Mouse (Mus musculus) liver, embryonic 14.5 days (tissue): Measurements from ENCODE around the gene Man2b1. TPM values are rescaled to one million over a fixed set of nuclear protein-coding genes. Genes with fewer than 3 reads are reported as not detected.
A peak's percentile ranks its signal among the peaks of the same experiment; 100 is the strongest.
"Not testable (repeated sequence)": the region's sequence is repeated elsewhere in the genome, so short reads cannot be mapped to it uniquely, and the experiment has no call there.

Experiments used
- ATAC-seq: fragments of 200-750 bp; cut with Nextera tagmentation; 2 replicates; pipeline ENCODE4 v1.8.0; 2017; ENCODE audit warnings: moderate number of reproducible peaks, mild to moderate bottlenecking, moderate library complexity; ENCODE audit not compliant: insufficient read depth
- DNase-seq, 3 experiments: peaks; one replicate each; pipeline ENCODE4 v3.0.0-alpha.2; 2012 to 2013; ENCODE audit warnings: low read depth in 3 of 3, low spot score in 3 of 3
- H3K27ac ChIP-seq: fragments of 300-500 bp; sonication (generic); 2 replicates; pipeline ENCODE4 v1.5.1; 2014; ENCODE audit warnings: moderate library complexity, mild to moderate bottlenecking, control low read depth, inconsistent platforms
- H3K27me3 ChIP-seq: fragments of 300-500 bp; sonication (generic); 2 replicates; pipeline ENCODE4 v1.6.1; 2014; ENCODE audit warnings: mild to moderate bottlenecking, low read length, moderate library complexity; ENCODE audit not compliant: control insufficient read depth, insufficient read depth
- H3K36me3 ChIP-seq: fragments of 300-500 bp; sonication (generic); replicated peaks from 2 replicates; pipeline ENCODE4 v1.6.1; 2014; ENCODE audit warnings: low read depth; ENCODE audit not compliant: control insufficient read depth, insufficient read depth
- H3K4me1 ChIP-seq, 2 experiments: fragments of 200-500 bp in 1 of 2; fragments of 300-500 bp in 1 of 2; sonication (generic) in 1 of 2; replicated peaks; 2 replicates each; pipeline ENCODE4 v1.6.1; 2012 to 2014; ENCODE audit warnings: antibody characterized with exemption in 1 of 2, inconsistent platforms in 1 of 2, low read length in 1 of 2; ENCODE audit not compliant: control insufficient read depth in 2 of 2, insufficient read depth in 2 of 2
- H3K4me2 ChIP-seq: fragments of 300-500 bp; sonication (generic); 2 replicates; pipeline ENCODE4 v1.6.1; 2014; ENCODE audit warnings: low read depth, mild to moderate bottlenecking, control low read depth, moderate library complexity
- H3K4me3 ChIP-seq, 2 experiments: fragments of 200-500 bp in 1 of 2; fragments of 300-500 bp in 1 of 2; sonication (generic) in 1 of 2; 2 replicates each; pipeline ENCODE4 v1.5.1; 2012 to 2014; ENCODE audit warnings: low read depth in 2 of 2, low read length in 2 of 2, mild to moderate bottlenecking in 2 of 2, control low read depth in 1 of 2, inconsistent platforms in 1 of 2, moderate library complexity in 1 of 2; ENCODE audit not compliant: insufficient read depth in 1 of 2
- H3K9ac ChIP-seq: fragments of 300-500 bp; sonication (generic); replicated peaks from 2 replicates; pipeline ENCODE4 v1.6.1; 2014; ENCODE audit warnings: mild to moderate bottlenecking, control low read depth, moderate library complexity
- H3K9me3 ChIP-seq: fragments of 300-500 bp; sonication (generic); 2 replicates; pipeline ENCODE4 v1.6.1; 2016; ENCODE audit warnings: low read length, mixed read lengths; ENCODE audit not compliant: control insufficient read depth
- CTCF ChIP-seq: IDR thresholded peaks from 2 replicates; pipeline ENCODE4 v1.5.1; 2016; ENCODE audit warnings: antibody characterized with exemption, low read depth, control low read depth
- EP300 ChIP-seq: IDR thresholded peaks from 2 replicates; pipeline ENCODE4 v1.6.1; 2016; ENCODE audit warnings: antibody characterized with exemption, low read depth
- WGBS: fragments of 180-500 bp; shearing (Covaris S2); extraction: QIAGEN DNeasy Blood & Tissue Kit; methylation state at CpG from one replicate; pipeline ENCODE4 v1.1.7; 2014; ENCODE audit not compliant: insufficient replicate concordance; 5-methylcytosine and 5-hydroxymethylcytosine counted together
- polyA plus RNA-seq, 2 experiments: library from polyadenylated mRNA; depleted of rRNA in 1 of 2; stranded (reverse) in 1 of 2; unstranded in 1 of 2; fragments of >200 nt; fragmentation: Nextera tagmentation in 1 of 2; extraction: Ambion mirVana in 1 of 2; gene quantifications; 2 replicates each; pipeline versions ENCODE4 v1.2.1 to v1.2.3; 2012 to 2014

Man2b1 gene
- polyA plus RNA-seq, 2 experiments: 17.2 to 19.5 TPM

DNA sequence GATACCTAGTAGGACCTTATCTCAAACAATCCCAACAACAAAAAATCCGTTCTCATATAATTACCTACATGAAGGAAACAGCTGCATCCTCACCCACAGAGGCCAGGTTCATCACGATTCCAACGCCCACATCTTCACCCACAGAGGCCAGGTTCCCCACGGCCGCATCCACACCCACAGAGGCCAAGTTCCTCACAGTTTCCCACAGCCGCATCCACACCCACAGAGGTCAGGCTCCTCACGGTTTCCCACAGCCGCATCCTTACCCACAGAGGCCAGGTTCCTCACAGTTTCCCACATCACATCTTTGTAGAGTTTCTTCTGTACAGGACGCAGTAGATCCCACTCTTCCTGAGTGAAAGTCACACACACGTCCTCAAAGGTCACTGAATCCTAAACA, 30.2 kb downstream of the Man2b1 start:
- Histone ChIP-seq H3K4me3 (no peak overlapping the region), H3K9me3 (no peaks in the 10 kb centered on the region), H3K4me1 (0 out of 4 replicates have a peak, but pooled peaks cover 0 to 3% of the 10 kb centered on the region in 2 experiments), H3K36me3 (no peaks in the 10 kb centered on the region; the same call in 1 of the 2 replicates), H3K4me2 (no peak overlapping the region), H3K27ac (no peak overlapping the region), H3K27me3 (no peaks in the 10 kb centered on the region), H3K9ac (no peak overlapping the region)
- DNase-seq: no peak
- ATAC-seq: no peak
- TF ChIP-seq CTCF (no peak), EP300 (no peak)
- 74% methylated on average over 10 of the region's 10 CpGs for WGBS

GRCm38 (mm10) chr8:85115501-85115900, 32.4 kb downstream of the Man2b1 start:
- H3K36me3 ChIP-seq: no peaks in the 10 kb centered on the region; the same call in 1 of the 2 replicates
- no peaks in the 10 kb centered on the region; the same call in none of the 2 replicates for H3K27me3 ChIP-seq
- ATAC-seq (no peak), DNase-seq (no peak)
- no peaks in the 10 kb centered on the region for H3K9me3 ChIP-seq
- TF ChIP-seq EP300 (no peak), CTCF (no peak)
- no peak overlapping the region for H3K4me2 ChIP-seq
- no peak overlapping the region for H3K27ac ChIP-seq
- no peak overlapping the region for H3K4me3 ChIP-seq
- H3K4me1 ChIP-seq: 0 out of 4 replicates have a peak, but pooled peaks cover 0 to 3% of the 10 kb centered on the region in 2 experiments
- WGBS: 34% methylated on average over 4 of the region's 4 CpGs
- no peak overlapping the region for H3K9ac ChIP-seq

- no peaks in the 10 kb centered on the region for H3K36me3 ChIP-seq
- H3K4me1 ChIP-seq: 0 out of 4 replicates have a peak, but pooled peaks cover 0 to 3% of the 10 kb centered on the region in 2 experiments
- H3K27ac ChIP-seq: no peak overlapping the region
- no peaks in the 10 kb centered on the region; the same call in none of the 2 replicates for H3K27me3 ChIP-seq
- H3K9ac ChIP-seq: no peak overlapping the region
- H3K4me2 ChIP-seq: 0 out of 2 replicates have a peak overlapping the region, but pooled peaks have one; percentile 11
- H3K4me3 ChIP-seq: no peak overlapping the region
- ATAC-seq (no peak), DNase-seq (no peak)
- 61% methylated on average over 7 of the region's 7 CpGs for WGBS
- H3K9me3 ChIP-seq: no peaks in the 10 kb centered on the region
- no peak for TF ChIP-seq EP300
- no peak for TF ChIP-seq CTCF
These were observed 33.9 kb downstream of the Man2b1 start for GRCm38 (mm10) chr8:85116984-85117383.

DNA sequence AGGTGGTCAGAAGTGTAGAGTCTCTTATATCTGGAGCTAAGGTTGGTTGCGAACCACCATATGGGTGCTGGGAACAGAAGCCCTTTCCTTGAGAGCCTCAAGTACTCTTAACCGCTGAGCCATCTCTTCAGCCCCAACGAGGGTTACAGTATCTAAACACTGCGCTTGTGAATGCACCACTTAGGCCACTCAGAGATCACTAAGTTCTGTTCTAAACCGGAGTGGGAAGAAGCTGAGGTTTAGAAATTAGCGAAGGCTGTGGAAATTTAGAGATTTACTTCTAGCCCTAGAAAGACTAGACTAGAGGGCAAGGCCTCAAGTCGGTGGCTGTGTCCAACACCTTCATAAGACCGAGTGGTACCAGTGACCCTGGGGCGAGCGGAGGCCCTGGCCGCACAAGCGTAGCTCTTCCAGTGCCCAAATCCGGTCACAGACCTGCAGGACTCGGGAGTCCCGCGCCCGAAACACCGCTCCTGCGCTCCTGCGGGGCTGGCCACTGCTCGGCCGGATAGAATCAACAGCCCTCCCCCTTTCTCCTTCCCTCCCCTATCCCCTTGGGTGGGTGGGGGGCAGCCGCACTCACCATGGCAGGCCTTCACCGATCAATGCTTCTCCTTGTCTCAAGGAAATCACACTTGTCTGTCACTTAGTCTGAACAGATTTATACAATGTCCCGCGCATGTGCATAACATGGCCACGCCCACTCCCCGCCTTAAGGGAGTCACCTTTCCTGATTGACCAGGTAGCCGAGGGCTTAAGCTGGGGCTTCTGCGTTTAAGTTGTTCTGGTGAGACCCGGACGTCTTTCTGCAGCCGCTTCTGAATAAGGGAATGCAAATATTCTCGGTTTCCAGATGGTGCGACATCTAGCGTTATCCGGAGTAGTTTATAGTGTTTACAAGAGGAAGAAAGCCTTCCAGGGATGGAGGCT, 36.2 kb downstream of the Man2b1 start:
- TF ChIP-seq CTCF (peak; percentile 16; the same call in 1 of the 2 replicates), EP300 (no peak)
- DNase-seq: peak in 1 of 3 experiments; percentile 30
- no peak overlapping the region for H3K27ac ChIP-seq
- H3K9me3 ChIP-seq: no peaks in the 10 kb centered on the region
- H3K9ac ChIP-seq: peak overlapping the region; percentile 40; the same call in 1 of the 2 replicates
- H3K4me3 ChIP-seq: peak overlapping the region; percentile 51 to 59
- no peaks in the 10 kb centered on the region for H3K36me3 ChIP-seq
- 0 out of 4 replicates have a peak, but pooled peaks cover 0 to 3% of the 10 kb centered on the region in 2 experiments for H3K4me1 ChIP-seq
- H3K4me2 ChIP-seq: peak overlapping the region; percentile 50
- WGBS: 10% methylated on average over 37 of the region's 37 CpGs
- H3K27me3 ChIP-seq: no peaks in the 10 kb centered on the region; the same call in none of the 2 replicates
- ATAC-seq: peak; percentile 35; the same call in 1 of the 2 replicates

DNA sequence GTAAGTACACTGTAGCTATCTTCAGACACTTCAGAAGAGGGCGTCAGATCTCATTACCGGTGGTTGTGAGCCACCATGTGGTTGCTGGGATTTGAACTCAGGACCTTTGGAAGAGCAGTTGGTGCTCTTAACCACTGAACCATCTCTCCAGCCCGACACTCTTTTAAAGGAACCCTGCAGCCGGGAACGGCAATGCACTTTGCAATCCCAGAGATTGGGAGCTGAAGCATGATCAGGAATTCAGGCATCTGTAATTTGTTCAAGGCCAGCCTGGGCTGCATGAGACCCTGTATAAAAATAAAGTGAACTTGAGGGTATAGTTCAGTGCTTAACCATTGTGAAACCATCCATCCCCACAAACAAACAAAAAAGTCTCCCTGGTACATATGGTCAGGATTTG, 37.2 kb downstream of the Man2b1 start:
- WGBS: 62% methylated on average over 5 of the region's 5 CpGs
- not testable (repeated sequence) for H3K4me2 ChIP-seq, ATAC-seq, H3K27me3 ChIP-seq, H3K4me1 ChIP-seq, H3K9me3 ChIP-seq, DNase-seq, H3K4me3 ChIP-seq, H3K36me3 ChIP-seq, H3K27ac ChIP-seq, H3K9ac ChIP-seq
